Mouse (Mus musculus) heart, adult 8-10 months (tissue): ENCODE measurements around the gene Smtn. TPM values are rescaled to one million over a fixed set of nuclear protein-coding genes. Genes with fewer than 3 reads are reported as not detected.

Experiments used
- DNase-seq: peaks from one replicate; pipeline ENCODE4 v3.0.0; 2022; ENCODE audit warnings: low spot score
- total RNA-seq, 4 experiments: library from RNA; stranded (reverse); gene quantifications; 2 replicates each; pipeline ENCODE4 v1.2.4; 2022

Gene Smtn
- total RNA-seq, 4 experiments from 2014 or later, result 128 to 185 (median 149) TPM

DNA sequence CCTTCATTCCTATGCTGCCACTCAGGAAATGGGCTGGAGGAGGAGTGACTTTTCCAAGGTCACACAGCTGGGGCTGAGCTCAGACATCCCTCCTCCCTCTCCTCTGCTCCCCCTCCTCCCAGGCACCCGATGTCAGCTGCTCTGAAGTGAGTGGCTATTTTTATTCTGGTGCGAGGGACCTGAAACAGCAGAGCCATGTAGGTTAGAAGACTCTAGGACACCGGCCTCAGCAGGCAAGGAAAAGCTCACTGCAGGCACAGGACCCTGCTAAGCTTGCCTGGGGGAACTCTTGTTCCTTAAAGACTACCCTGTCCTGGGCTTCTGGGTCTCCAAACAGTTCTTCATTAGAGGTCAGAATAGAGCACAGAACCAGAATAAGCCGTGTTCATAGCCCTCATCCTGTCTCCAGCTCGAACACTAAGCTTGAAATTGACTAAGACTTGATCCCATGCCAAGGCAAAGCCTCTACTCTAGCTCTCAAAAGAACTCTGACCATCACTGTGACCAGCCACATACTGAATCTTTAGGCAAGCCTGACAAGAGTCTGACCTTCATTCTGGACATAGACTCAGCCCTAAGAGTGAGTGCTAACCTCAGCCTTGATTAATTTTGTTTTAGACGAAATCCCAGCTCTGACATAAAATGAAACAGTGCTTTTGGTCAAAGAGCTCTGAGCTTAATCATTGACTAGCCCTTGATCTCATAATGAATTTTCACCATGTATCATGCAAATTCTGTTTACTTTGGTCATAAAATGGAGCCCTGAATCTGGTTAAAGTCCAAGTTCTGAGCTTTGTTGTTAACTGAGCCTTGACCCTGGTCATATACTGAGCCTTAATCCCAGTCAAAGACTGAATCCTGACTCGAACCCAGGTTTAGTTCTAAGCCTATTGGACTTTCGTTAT is 31.0 kb downstream of the Smtn start:
- no peak for DNase-seq

DNA sequence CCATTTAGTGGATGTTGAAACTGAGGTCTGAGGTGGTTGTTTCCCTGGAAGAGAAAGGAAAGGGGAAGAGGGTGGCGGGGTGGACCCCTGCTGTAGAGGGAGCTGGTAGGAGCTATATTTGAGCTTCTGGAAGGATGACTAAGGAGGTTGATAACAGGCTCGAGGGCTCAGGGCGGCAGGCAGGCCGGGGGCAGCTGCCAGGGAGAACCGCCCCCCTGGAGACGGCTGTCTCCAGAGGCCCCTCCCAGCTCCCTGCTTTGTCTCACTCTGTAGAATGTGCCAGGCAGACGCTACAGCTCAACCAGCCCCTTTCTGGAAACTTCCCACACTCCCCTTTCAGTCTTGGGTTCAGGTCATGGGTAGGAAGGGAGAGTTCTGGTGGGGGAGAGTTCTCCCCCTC is 32.2 kb downstream of the Smtn start:
- DNase-seq, result no peak

DNA sequence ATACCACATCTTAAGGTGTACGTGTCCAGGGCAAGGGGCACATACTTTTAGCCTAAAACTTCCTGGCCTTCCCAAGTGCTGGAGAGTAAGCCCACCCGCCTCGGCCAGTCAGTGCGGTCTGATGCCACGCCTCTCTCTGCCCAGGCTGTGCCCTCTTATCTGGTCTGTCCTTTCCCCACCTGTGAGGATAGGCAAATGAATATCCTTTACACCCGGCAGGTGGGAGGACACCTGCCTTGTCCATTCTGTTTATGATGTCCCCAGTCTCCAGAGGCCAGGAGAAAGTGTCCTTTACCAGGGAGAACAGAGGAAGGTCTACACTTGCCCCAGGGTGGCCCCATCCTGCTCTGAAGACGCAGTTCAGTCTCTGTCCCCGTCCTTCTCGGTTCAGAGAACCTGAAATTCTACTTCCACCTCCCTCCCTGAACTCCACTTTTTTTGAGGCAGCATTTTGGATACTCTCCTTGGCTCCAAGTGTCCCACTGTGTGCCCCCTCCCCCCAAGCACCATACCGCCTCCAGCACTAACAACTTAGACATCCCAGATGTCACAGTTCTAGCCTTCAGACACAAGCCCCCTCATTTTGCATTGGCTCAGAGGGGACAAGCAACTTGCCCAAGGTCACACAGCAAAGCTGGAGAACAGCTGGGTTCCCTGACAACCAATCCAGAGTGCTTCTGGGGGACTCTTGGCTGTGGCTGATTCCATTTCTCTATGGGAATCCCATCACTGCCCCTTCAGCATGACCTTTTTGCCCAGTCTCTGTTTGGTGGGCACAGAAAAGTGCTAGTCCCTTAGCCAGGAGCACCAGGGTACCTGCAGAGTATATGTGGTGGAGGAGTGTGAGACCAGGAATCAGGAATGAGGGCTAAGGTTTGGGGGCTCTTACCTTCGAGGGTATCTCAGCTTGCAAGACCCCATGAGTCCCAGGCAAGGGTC is 36.4 kb downstream of the Smtn start:
- no peak for DNase-seq

DNA sequence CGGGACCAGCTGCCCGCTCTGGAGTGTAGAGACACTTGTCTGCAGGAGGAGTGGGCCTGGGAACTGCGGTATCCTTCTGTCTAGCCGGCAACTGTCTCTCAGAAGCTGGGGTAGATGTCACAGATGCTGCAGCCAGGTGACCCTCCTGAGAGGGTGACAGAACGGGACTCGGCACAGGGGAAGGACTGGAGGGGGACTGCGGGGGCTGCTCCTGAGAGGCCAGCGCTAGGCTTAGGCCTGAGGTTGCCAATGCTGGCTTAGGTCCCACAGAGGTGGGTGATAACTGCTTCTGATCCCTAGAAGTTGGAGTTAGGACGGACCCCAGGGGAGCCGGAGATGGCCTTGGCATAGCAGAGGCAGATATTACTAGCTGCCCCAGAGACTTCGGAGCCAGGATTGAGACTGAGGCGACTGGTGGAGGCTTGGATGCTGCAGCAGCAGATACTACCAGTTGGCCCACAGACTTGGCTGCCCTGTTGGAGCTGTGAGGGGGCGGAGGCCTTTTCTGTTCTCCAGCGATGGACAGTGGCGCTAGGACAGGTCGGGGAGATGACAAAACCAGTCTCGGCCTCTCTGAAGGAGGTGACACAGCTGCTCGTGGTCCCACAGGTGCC is 37.8 kb downstream of the Smtn start:
- no peak for DNase-seq

DNA sequence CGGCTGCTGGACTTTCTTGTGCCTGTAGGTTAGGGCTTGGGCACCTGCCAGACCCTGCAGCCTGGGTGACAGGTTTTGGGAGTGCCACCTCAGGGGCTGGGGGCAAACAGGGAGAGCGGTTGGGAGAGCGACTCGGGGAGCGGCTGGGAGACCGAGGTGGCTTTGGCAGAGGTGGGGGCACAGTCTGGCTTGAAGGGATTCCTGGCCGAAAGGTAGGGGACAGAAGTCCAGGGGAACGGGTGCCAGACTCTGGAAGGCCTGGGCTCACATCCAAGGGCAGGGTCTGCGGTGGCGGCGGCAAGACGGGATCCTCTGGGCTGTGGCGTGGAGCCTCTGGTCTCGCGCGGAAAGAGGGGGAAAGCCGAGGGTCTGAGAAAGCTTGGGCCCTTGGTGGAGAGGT is 38.4 kb downstream of the Smtn start:
- no peak for DNase-seq

DNA sequence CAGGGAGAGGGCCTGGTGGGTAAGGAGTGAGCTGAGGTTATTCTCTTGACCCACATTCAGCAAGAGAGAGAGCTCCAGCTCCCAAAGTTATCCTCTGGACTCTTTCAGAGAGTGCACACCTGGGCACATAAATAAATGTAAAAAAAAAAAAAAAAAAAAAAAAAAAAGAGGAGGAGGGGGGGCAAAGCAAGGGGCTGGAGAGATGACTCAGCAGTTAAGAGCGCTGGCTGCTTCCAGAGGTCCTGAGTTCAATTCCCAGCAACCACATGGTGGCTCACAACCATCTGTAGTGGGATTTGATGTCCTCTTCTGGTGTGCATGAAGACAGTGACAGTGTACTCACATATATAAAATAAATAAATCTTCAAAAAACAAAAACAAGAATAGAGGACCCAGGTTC is 43.1 kb downstream of the Smtn start:
- no peak for DNase-seq

DNA sequence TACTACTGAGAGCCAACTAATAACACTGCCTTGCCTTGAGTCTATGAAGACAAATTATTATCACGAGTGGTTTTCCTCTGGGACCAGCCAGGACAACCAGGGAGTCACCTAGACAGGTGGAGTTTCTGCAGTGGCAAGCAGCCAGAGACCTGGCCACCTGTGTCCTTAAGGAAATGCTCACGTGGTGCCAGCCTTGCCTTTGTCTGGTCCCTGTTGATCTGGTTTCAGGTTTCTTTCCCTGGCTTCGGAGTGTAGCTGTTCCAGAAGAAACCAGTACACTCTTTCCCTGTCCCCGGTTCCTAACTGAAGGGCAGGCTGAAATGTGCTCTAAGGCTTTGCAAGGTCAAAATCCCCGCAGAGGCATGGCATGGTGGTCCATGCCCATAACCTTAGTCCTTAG is 43.7 kb downstream of the Smtn start:
- no peak for DNase-seq

DNA sequence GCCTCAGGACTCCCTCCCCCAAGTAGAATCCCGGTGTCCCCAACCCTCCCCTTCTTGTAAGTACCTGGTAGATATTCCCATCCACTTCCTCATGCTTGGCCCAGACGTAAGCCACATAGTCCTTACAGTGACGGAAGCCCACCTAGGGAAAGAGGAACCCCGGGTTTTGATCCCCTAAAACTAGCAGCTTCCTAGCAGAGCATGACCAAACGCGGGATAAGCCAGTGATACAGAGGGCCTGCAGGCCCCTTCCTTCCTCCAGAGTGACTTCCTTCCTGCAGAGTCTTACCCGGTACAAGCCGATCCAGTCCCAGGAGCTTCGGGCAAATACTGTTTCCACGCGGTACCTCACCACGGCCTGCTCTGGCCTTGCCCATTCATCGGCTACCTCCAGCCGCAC is 44.9 kb downstream of the Smtn start:
- DNase-seq, result no peak

DNA sequence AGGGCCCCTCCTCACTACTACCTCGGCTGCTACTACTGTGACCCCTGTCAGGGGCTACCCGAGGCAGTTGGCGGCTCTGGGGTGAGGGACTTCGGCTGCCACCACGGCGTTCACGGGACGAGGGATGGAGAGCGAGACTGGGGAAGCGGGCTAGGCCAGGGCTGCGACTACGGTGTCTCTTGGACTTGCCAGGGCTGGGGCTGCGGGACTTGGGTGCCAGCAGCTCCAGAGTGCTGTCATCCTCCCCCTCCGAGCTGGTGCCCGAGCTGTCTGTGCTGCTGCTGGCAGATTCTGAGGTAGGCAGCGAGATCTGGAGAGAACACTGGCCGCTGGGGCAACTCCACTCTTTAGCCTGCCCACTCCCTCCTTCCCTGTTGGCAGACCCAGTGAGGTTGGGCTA is 45.6 kb downstream of the Smtn start:
- DNase-seq, result no peak

DNA sequence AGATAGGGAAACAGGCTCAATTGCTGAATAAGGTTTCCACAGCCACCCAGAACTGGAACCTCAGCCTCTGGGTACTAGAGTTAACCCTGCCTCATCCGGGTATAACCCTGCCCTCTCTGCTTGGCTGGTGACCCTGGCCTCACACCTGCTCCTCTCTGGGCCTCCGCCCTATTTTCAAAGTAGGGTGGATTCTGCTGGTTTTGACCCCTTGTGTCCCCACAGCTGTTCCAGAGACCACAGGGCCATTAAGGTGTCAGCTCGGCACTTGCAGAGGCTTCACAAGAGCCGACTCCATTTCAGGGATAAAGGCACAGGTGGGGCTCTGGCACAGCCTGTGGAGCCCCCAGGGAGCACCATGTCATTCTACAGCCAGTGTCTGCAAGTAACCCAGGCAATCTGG is 47.7 kb downstream of the Smtn start:
- no peak for DNase-seq

DNA sequence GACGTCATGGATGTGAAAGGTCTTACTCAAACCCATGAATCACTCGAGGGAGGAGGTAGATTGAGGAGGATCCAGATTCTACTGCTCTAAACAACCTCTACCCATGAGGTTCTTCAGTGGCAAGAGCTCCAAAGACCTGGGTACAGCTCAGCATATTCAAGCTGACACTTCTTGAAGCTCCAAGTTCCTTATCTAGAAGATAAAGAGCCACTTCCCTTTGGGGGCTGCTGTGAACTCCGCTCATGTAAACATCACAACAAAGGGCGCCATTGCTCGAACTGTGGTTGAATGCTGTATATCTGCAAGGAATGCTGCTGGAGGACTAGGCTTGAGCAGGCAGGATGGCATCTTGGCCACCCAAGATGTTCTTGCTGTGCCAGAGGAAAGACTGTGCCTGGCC is 51.4 kb downstream of the Smtn start:
- no peak for DNase-seq

DNA sequence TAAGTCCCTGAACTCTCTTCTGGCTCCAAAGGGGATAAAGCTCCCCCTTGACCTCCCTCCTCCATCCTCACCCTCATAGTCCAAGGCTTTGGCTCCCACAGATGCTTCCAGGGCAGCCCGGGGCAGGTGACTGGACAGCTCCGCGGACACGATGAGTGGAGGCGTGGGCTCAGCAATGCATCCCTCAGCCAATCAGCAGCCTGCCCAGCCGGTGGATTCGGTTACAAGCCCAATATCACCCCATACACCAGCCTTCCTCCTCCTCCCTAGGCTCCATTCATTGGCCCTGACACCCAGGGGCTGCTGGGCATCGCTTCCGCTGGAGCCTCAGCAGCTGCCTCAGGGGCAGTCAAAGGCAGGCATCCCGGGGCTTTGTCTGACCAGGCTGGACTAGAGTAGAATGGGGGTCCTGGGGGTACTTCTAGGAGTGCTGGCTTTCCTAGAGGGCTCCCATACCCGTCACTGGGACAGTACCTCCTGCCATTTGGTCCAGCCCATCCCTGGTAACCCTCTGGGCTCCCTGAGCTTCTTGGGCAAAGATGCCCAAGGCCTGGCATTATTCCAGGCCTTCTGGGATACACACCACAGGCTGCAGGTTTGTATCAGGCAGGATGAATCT is 52.4 kb downstream of the Smtn start, which contains the start of gene Pla2g3:
TSS of gene Pla2g3 (plus strand) at position 333 of the 619 bp plus-strand sequence.
- no peak for DNase-seq

DNA sequence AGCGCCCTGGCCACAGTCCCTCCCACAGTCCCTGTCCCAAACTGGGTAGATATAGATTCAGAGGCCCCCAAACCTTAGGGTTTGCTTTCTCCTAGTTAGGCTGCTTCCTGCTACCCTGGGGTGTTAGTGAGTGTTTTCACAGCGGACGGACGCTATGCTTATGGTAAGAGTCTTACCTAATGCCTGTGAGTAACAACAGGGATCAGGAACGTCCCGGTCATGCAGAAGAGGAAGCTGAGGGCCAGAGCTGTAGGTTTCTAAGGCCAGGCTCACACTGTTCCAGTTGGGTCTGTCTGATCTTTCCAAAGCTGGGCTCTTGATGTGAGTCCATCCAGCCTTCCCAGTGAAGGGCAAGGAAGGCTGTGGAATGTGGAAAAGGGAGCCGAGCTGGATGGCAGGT is 54.1 kb downstream of the Smtn start:
- DNase-seq, result no peak

DNA sequence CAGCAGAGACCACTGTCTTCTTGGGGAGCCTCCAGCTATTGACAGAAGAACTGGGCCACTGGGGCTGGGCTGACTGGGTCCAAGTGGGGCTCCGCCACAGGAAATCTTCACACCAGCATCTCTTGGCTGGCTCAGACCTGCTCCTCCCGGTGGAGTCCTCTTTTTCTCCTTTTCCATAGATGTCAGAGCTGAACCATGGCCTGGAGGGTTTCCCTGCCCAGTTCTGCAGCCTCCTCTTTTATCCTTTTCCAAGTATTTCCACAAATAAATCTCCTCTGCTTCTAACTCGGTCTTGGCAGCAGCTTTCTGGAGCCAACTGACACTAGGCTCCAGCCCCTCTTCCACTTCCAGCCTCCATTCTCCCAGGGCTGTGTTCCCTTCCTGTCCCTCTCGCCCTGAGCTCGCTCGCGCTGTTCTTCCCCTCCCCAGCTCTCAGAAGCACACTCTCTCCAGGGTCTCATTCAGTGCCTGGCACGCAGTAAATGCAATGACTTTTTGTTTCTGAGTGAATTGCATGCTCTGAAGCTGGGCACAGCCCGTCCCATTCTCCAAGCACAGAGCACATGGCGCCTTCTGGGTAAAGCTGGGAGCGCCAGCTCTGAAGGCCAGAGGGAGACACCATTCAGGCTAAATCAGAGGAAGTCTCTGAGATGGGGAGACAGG is 56.3 kb downstream of the Smtn start:
- DNase-seq, result no peak

DNA sequence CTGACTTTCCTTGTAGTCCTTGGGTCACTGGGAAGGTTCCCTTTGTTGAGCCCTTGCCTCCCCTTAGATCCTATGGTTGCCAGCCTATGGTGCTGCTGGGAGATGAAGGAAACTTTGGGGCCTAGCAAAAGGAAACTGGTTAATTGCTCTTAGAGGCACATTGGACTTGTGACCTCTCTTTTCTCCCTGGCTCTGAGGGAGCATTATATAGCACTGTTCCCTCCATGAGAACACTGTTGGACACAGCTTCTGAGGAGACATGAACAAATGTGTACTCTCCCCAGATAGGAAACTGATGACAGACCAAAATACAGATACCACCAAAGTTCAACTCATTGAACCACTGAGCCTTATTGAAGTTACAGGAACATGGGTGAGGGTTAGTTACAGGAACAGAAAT is 64.9 kb downstream of the Smtn start:
- no peak for DNase-seq

DNA sequence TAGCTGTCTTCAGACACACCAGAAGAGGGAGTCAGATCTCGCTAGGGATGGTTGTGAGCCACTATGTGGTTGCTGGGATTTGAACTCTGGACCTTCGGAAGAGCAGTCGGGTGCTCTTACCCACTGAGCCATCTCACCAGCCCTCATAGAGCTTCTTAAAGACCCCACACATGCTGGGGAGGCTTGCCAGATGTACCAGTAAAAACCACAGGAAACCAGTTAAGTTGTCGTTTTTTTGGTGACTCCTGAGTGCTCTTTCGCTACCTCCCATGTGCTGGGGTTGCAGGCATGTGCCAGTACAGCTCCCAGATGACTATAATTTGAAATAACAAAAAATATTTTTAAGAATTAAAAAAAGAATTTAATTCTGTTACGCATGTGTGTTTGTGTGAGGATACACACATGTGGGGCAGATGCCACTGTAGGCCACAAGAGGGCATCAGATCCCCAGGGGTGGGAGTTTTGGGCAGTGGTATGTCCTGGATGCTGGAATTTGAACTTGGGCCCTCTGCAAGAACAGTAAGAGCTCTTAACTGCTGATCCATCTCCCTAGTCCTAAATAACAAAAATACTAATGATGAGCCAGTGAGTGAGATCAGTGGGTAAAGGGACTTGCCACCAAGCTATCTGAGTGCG is 65.8 kb downstream of the Smtn start:
- DNase-seq, result no peak

DNA sequence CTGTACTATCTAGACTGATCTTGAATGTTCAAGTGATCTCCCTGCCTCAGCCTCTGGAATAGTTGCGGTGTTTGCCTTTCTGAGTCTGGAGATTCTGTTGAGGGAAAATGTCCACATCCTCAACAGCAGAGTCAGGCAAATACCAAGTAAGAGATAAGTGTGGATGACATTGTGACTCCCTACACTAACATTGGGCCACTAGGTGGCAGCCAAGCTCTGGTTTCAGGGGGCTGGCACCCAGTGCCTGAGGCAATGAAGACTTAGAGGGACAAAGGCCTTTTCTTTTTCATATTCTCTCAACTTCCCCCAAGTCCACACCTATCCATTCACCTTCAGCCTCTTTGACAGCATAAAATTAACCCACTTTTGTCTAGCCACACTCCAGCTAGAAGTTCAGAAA is 67.9 kb downstream of the Smtn start:
- DNase-seq, result peak; percentile 83

DNA sequence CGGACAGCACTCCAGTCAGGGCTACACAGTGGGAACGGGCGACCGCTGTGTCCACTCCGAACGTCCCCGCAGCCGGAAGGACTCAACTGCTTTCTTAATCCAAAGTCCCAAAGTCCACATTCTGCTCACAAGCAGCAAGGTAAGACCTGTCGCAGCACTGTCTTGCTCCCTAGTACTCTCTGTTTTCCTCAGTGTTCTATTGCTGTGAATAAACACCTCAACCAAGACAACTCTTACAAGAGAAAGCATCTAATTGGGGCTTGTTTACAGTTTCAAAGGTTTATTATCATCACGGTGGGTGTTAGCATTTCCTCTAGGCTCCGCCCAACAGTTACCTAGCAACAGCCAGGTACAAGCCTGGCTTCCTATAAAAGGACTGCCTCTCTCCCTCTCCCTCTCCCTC is 69.0 kb downstream of the Smtn start:
- no peak for DNase-seq
